Mouse (Mus musculus) gastrocnemius, postnatal 25 days (tissue): ENCODE results near the gene Rnf225. TPM values are rescaled to one million over a fixed set of nuclear protein-coding genes. Genes with fewer than 3 reads are reported as not detected.
A peak's percentile ranks its signal among the peaks of the same experiment; 100 is the strongest.
"Not testable (repeated sequence)": the region's sequence is repeated elsewhere in the genome, so short reads cannot be mapped to it uniquely, and the experiment has no call there.

Source experiments
- DNase-seq: peaks from one replicate; pipeline ENCODE4 v3.0.0; 2022
- long read RNA-seq, 2 experiments: library from polyadenylated mRNA; stranded (forward); transcript quantifications; one replicate each; pipeline ENCODE4 v2.0.0; 2021
- total RNA-seq, 2 experiments: library from RNA; stranded (reverse); gene quantifications; 1 replicate in 1 of 2; 2 replicates in 1 of 2; pipeline ENCODE4 v1.2.3; 2021

Gene Rnf225
- under 1 TPM; 0.21 to 0.33 TPM for total RNA-seq
- long read RNA-seq, experiment 1: 0 reads
- long read RNA-seq, experiment 2: 0 reads

DNA sequence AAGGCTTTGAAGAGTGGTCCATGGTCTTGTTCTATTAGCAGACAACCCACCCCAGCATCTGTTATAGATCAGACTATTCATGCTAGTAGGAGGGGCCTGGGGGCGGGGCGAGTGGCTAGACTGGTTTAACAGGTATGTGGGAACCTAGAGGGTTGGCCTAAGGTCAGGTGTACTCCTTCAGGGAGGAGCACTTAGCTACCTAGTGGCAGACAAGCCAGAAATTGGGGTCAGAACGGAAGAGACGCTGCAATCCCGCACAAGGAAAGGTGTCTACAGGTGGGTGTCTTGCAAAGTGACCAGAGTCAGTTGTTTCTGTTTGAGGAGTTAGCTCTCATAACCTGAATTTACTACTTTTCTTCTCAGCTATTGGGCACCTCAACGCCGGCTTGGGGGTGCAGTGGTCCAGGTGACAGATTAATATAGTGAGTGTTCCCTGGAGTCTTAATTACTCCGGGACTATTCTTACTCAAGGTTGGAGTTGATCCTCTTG is at the start of gene Rnf225:
Rnf225 (plus strand) TSS at position 226 of the 490 bp plus-strand sequence.
- no peak for DNase-seq

DNA sequence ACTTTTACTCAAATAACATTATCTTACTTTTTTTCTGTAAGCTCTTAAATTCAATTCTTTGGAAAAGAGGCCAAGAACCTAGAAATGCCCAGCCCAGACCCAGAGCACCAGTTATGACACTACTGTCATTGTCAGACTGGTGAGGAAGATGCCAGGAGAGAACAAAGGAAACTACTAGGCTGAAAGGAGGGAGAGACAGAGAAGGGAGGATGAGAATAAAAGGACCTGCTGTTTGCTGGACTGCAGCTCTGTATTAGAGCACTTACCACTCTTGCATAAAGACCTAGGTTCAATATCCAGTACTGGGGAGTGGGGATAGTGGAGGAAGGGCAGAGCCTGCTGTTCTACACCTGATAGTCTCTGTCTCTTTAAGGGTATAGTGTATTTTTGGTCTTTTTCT is 47.2 kb upstream of the Rnf225 start:
- no peak for DNase-seq

DNA sequence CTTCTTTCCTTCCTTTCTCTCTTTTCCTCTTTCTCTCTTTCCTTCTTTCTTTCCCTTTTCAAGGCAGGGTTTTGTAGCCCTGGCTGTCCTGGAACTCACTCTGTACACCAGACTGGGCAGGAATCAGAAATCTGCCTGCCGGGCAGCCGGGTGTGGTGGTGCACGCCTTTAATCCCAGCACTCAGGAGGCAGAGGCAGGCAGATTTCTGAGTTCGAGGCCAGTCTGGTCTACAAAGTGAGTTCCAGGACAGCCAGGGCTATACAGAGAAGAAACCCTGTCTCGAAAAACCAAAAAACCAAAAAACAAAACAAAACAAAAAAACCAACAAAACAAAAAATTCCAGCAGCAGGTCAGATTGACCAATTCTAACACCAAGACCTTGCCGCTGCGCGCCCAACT is 46.7 kb upstream of the Rnf225 start:
- DNase-seq: not testable (repeated sequence)

DNA sequence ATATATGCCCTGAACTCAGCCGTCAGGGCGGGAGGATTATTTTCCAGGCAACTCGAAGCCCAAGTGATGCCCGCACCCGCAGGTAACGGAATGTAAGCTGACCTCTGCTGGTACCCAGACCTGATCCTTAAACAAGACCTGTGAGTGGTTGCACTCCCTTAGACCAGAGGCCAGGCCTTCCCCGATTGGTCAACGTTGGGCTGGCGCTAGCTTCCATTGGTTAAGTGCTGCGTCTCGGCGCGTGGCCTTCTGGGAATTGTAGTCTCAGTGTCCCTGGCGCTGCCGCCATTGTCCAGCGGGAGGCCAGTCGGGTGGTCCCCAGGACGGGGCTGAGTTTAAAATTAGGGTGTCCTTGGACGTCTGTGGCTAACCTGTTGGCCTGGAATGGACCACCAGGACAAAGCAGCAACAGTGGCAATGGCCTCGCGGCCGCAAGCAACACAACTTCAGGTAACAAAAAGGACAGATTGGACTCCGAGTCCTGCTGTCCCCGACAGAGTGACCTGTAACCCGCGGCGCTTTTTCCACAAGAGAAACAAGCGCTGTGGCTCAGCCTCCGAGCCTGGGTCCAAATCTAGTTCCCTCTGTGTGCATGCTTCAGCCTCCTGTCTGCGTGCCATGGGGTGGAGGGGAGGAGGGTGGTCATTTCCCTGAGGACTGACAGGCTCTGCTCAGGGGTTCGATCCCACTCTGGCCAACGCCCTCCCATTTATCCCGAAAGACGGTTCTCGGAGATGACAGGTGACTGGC is 46.1 kb upstream of the Rnf225 start, which contains the start of gene Zfp128:
Zfp128 (plus strand) TSS at position 267 of the 750 bp plus-strand sequence.
- DNase-seq: peak; percentile 92

DNA sequence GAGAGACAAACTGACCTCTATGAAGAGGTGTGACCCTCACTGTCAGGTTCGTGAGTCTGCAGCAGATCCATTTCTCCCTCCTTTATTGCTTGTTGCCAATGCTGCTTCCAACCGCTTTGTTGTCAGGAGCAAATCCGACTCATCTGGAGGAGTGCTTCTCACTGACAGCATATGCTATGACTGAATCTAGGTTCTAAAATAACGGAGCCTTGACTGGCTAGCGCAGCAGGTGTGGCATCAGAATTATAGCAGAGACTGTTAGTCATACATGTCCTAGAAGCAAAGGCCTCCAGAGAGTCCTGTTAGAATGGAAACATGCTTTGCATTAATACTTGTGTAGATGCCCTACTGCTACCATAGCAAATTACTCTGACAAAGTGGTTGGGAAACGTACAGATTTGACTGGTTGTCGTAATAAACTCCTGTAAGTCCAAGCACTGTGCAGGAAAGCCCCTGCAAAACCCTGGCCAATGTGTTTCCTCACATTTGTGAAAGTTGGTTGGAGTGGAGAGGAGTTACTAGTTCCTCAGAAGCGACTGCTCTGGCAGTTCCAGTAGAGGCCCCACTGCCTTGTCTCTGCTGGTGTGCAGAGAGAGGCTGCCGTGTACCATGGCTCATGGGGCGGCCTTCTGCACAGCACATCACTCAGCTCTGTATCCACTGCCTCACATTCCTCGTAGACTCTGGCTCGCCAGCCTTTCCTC is 40.5 kb upstream of the Rnf225 start:
- no peak for DNase-seq

DNA sequence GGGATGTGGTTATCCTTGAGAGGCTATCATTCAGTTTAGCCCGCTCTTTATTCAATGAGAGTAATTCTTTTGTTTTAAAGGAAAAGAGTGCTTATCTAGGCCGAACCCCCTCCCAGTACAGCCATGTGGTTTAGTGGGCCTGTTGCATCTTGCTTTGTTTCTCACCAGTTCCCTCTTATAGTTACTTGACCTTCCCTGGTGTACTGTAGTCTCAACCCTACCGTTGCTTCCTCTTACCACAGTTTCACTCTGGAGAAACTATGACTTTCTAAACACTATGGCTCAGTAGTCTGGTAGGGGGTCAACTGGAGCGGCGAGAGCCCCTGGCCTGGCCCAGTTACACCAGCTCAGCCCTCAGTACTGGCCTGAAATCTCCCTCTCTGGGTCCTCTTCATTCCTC is 39.6 kb upstream of the Rnf225 start:
- DNase-seq: no peak

DNA sequence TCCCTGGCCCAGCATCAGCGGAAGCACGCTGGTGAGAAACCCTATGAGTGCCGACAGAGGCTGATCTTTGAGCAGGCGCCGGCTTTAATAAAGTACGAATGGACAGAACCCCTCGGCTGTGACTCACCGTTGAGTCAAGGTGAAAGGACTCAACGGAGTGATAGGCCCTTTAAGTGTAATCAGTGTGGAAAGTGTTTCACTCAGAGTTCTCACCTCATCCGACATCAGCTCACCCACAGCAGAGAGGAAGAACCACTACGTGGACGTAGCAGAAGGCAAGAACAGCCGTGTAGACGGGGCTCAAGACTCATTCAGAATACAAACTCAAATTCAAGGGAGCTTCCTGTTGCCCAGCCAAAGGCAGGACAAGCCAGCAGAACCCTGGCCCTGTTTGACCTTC is 36.3 kb upstream of the Rnf225 start:
- no peak for DNase-seq

DNA sequence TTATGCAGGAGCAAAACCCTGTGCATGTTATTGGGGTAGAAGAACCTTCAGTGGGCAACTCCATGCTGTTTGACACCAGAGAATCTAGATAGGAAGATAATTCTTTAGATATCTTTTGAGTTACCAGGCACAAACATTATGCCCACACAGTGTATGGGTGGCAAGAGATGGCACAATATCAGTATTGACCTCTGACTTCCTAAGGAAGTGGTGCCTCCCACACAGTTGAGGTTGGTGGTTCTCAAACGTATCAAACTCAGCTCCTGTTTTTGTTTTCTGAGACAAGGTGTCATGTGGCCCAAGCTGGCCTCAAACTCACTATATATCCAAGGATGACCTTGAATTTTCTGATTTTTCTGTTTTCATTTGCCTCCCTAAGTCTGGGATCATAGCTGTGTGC is 35.9 kb upstream of the Rnf225 start:
- no peak for DNase-seq

DNA sequence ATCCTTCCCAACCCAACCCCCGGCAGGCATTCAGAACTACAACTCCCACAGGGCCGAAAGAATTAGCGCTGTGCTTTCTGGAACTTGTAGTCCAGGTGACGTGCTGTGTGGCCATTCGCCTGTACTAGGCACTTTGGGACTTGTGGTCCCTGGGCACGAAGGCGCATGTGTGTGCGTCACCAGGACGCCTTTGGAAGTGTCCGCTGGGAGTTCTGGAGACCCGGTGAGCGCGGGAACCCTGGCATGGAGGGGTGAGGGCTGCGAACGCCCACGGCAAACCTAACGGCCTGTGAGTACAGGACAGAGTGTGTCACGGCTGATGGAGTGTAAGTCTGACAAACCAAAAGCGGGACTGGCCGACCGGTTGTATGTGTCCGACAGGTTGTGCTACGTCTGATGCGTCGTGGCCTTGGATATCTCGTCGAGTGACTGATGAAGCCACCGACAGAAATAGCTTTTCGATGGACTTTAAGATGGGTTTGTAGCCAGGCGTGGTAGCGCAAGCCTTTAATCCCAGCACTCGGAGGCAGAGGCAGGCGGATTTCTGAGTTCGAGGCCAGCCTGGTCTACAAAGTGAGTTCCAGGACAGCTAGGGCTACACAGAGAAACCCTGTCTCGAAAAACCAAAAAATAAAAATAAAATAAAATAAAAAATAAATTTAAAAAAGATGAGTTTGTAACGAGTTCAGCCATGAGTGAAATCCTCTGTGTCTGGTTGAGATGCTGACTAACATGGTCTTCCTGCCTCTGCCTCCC is 29.4 kb upstream of the Rnf225 start, which contains the start of gene Zscan22:
Zscan22 (plus strand) TSS at position 161 of the 756 bp plus-strand sequence.
- DNase-seq: peak; percentile 90

DNA sequence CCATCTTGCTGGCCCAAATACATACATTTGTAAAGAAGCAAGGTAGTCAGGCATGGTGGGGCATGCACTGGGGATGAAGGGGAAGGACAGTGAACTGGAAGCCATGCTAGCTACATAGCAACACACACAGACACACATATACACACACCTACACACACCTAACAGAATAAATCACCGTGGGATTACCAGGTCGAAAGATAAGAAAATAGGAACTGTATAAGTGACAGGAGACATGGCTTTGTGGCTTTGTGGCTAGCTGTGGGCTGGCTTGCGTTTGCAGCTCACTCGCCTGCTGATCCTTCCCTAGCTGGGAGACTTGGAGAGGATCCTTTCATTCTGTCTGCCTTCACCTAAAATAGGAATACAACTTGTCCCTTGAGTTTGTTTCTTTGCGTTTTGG is 25.7 kb upstream of the Rnf225 start:
- no peak for DNase-seq

DNA sequence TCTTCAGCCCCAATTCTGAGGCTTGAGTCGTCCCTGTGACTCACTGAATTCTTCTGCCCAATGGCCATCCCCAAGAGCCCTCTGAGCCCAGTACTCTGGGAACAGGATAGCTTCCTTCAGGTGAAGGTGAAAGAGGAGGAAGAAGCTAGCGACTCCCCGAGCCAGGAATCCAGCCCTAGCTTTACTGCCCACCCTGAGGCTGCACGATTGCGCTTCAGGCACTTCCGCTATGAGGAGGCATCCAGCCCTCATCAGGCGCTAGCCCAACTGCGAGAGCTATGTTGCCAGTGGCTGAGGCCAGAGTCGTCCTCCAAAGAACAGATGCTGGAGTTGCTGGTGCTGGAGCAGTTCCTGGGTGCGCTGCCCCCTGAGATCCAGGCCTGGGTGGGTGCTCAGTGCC is 23.6 kb upstream of the Rnf225 start:
- no peak for DNase-seq

DNA sequence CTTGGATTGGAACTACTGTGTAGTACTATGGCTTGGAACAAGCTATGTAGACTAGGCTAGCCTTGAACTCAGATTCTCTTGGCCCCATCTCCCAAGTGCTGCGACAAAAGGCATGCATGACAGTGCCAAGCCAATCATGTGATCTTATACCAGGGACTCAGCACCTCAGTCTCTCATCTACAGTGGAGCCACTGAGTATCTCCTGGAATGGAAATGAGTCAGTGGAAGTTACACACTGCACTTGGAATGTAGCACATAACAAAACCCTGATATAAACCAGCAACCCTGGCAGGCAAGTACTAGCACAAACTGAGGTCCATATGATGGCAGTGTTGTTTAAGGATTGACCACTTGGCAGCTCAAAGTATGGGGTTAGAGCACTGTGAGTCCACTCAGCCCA is 22.1 kb upstream of the Rnf225 start:
- DNase-seq: no peak

DNA sequence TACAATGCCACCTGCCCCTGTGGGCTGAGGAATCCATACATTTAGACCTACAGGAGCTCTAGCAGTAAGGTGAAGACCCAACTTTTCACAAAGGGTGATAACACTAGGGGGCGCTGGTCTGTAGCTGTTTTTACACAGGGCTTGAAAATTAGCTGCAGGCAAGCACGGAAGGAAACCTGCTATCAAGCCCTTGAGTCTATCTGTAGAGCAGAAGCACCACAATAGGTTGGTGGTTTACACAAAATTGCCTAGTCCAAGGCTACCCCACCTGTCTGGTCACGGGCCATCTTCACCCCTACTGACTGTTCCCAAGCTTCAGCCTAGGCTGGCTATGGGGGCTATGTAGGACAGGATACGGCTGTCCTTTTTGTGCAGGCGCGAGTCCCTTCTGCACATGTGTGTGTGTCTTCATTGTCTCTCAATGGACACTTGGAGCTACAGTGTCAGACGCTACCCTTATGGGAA is 17.7 kb upstream of the Rnf225 start:
- DNase-seq: peak; percentile 37

DNA sequence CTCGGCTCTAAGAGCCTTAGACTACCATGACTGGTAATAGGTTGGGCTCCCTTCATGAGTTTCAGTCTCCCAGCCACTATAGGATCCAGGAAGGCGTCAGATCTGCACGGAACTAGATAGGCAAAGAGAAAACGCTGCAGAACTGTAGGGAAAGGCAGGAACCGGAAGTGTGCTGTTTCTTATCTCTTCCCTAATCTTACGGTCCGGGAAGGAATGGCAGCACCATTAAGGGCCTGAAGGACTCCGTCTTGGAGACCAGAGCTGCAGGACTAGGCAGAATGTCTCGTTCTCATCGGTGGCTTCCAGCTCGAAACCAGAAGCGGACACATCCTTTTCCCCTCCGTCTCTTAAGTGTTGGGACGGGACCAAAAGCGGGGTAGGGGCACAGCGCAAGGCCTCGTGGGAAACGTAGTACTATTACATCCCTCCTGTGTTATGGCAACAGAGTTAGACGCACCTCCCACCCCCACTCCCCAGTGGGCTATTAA is 17.0 kb upstream of the Rnf225 start:
- peak; percentile 44 for DNase-seq

DNA sequence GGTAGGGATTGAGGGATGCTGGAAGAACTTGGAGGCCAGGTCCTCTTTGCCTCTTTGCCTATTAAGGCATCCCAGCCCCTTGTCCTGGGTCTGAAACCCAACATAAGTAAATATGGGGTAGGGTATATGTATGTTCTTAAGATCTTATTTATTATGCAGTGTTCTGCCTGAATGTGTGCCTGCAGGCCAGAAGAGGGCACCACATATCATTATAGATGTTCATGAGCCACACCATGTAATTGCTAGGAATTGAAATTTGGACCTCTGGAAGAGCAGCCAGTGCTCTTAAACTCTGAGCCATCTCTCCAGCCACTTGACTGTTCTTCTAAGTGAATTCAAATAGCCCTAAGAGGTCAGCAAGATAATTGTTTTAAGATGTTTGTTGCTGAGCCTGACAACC is 13.7 kb upstream of the Rnf225 start:
- no peak for DNase-seq

DNA sequence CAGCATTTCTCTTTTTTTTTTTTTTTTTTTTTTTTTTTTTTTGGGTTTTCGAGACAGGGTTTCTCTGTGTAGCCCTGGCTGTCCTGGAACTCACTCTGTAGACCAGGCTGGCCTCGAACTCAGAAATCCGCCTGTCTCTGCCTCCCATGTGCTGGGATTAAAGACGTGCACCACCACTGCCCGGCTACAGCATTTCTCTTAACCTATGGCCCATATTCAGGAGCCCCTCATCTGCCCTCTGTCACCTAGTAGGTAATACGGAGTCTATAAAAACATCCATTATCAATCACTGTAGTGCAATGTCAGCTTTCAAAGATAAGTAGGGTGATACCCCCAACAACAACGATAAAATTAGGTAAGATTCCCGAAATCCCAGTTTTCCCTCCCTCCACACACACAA is 6.7 kb upstream of the Rnf225 start:
- DNase-seq: not testable (repeated sequence)

DNA sequence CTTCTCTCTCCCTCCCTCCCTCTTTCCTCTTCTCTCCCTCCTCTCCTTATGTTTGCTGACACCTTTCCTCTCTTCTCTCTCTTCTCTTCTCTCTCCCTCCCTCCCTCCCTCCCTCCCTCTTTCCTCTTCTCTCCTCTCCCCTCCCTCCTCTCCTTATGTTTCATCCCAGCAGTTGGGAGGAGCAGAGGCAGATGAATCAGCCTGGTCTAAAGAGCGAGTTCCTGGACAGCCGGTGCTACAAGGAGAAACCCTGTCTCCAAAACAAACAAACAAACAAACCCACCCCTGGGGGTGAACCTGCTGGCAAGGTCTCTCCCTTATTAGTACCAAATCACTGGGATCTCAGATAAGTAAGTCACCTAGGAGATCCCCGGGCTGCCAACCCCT is 5.9 kb upstream of the Rnf225 start:
- no peak for DNase-seq

DNA sequence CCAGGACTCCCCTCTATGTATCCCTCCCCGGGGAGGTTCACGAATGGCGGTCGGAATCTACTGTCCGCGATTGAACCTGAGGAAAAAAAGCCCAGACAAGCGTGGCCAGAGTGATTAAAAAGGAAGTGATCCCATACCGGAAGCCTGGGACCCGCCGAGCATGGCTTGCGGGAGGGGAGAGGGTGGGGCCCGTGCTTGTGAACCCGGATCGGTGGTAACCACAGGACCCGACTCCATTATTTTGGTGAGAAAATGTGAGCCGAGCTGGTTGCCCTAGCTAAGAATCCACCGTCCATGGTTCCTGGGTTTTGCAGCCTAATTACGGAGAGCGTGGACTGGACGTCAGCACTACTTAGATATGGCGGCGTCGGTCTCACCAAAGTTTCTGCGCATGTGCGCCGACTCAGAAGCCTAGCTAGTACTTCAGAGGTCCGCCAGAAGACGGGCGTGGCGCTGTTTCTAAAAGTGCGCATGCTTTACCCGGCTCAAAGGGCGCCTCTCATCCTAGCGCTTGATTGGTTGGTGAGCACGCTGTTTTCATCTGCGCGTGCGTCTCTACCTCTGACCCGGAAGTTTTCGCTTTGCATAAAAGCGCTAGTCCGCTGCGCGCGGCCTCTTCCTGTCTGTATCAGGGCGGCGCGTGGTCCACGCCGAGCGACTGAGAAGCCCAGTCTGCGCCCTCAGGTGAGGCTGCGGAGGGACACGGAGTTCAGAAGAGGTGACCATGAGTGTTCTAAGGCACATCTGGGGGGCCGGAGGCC is 5.3 kb upstream of the Rnf225 start, which contains the start of gene Rps5:
Rps5 (plus strand) TSS at position 586 of the 761 bp plus-strand sequence.
- peak; percentile 97 for DNase-seq

DNA sequence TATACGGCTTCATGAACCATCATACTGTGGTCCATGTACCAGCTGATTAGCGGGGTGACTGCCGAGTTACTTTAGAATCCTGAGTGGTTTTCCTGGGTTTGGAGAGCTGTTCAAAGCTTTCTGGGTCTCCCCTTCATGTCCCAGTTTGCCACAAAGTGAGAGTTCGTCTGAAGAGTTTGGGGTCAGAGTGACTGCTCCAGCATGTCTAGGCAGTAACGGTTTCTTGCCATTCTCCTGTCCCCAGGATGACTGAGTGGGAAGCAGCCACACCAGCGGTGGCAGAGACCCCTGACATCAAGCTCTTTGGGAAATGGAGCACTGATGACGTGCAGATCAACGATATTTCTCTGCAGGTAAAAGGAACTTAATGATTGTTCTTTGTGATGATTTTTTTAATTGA is 4.5 kb upstream of the Rnf225 start:
- DNase-seq: no peak

DNA sequence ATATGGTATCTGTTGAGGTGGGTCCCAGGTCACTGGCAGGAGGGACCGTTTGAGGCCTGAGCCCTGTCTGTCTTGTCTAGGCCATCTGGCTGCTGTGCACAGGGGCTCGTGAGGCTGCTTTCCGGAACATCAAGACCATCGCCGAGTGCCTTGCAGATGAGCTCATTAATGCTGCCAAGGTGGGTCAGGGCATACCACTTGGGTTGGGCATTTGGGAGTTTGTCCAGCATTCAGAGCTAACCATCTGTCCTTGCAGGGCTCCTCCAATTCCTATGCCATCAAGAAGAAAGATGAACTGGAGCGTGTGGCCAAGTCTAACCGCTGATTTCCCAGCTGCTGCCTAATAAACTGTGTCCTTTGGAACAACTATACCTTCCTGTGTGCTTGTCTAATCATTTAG is 900 bp upstream of the Rnf225 start:
- DNase-seq: no peak
